Mouse (Mus musculus) hindbrain, embryonic 14.5 days (tissue): ENCODE results near the gene Chn2. TPM values are rescaled to one million over a fixed set of nuclear protein-coding genes. Genes with fewer than 3 reads are reported as not detected.

ENCODE experiments used
- ATAC-seq: fragments of 200-750 bp; cut with Nextera tagmentation; 2 replicates; pipeline ENCODE4 v1.8.0; 2017; ENCODE audit warnings: moderate number of reproducible peaks, mild to moderate bottlenecking, moderate TSS enrichment, moderate library complexity; ENCODE audit not compliant: low FRiP score
- DNase-seq: peaks from one replicate; pipeline ENCODE4 v3.0.0-alpha.2; 2015; ENCODE audit warnings: low spot score
- H3K27ac ChIP-seq: fragments of 300-500 bp; sonication (generic); 2 replicates; pipeline ENCODE4 v1.5.1; 2014; ENCODE audit warnings: mild to moderate bottlenecking, moderate library complexity
- H3K27me3 ChIP-seq: fragments of 300-500 bp; sonication (generic); 2 replicates; pipeline ENCODE4 v1.6.1; 2014; ENCODE audit warnings: mild to moderate bottlenecking, low read length, mixed read lengths; ENCODE audit not compliant: control insufficient read depth, insufficient read depth
- H3K36me3 ChIP-seq: fragments of 300-500 bp; sonication (generic); replicated peaks from 2 replicates; pipeline ENCODE4 v1.6.1; 2014; ENCODE audit not compliant: control insufficient read depth, insufficient read depth
- H3K4me1 ChIP-seq: fragments of 300-500 bp; sonication (generic); replicated peaks from 2 replicates; pipeline ENCODE4 v1.6.1; 2014; ENCODE audit warnings: antibody characterized with exemption, low read length, mixed read lengths; ENCODE audit not compliant: control insufficient read depth, insufficient read depth
- H3K4me2 ChIP-seq: fragments of 300-500 bp; sonication (generic); replicated peaks from 2 replicates; pipeline ENCODE4 v1.6.1; 2014; ENCODE audit warnings: mild to moderate bottlenecking, moderate library complexity
- H3K4me3 ChIP-seq: fragments of 300-500 bp; sonication (generic); replicated peaks from 2 replicates; pipeline ENCODE4 v1.5.1; 2014; ENCODE audit warnings: mild to moderate bottlenecking, low read length
- H3K9ac ChIP-seq: fragments of 300-500 bp; sonication (generic); 2 replicates; pipeline ENCODE4 v1.6.1; 2014
- H3K9me3 ChIP-seq: fragments of 300-500 bp; sonication (generic); 2 replicates; pipeline ENCODE4 v1.6.1; 2016; ENCODE audit warnings: low read length; ENCODE audit not compliant: control insufficient read depth
- WGBS: fragments of 180-500 bp; shearing (Covaris S2); extraction: QIAGEN DNeasy Blood & Tissue Kit; methylation state at CpG from one replicate; pipeline ENCODE4 v1.1.7; 2014; 5-methylcytosine and 5-hydroxymethylcytosine counted together
- polyA plus RNA-seq: library from polyadenylated mRNA; unstranded; fragments of >200 nt; fragmentation: Nextera tagmentation; extraction: Ambion mirVana; gene quantifications from 2 replicates; pipeline ENCODE4 v1.2.1, GENCODE M21; 2014

The Chn2 gene
- polyA plus RNA-seq, 1 experiment from 2014 or later = 28.3 TPM

GRCm38 (mm10) chr6:54018038-54018437 is 21.3 kb upstream of the Chn2 start:
- no peak overlapping the region for H3K4me2 ChIP-seq
- H3K27me3 ChIP-seq = no peaks in the 10 kb centered on the region
- ATAC-seq (no peak), DNase-seq (no peak)
- H3K9me3 ChIP-seq = no peaks in the 10 kb centered on the region
- H3K4me1 ChIP-seq = no peaks in the 10 kb centered on the region
- H3K4me3 ChIP-seq = no peak overlapping the region
- no peak overlapping the region for H3K9ac ChIP-seq
- H3K36me3 ChIP-seq = no peaks in the 10 kb centered on the region
- WGBS = 77% methylated on average over 2 of the region's 2 CpGs
- H3K27ac ChIP-seq = no peak overlapping the region

- no peak overlapping the region for H3K4me2 ChIP-seq
- 85% methylated on average over 5 of the region's 5 CpGs for WGBS
- no peaks in the 10 kb centered on the region for H3K9me3 ChIP-seq
- H3K4me3 ChIP-seq = no peak overlapping the region
- DNase-seq (no peak), ATAC-seq (no peak)
- no peaks in the 10 kb centered on the region for H3K4me1 ChIP-seq
- no peak overlapping the region for H3K9ac ChIP-seq
- H3K27ac ChIP-seq = no peak overlapping the region
- no peaks in the 10 kb centered on the region for H3K27me3 ChIP-seq
- no peaks in the 10 kb centered on the region for H3K36me3 ChIP-seq
These were observed 20.5 kb upstream of the Chn2 start for GRCm38 (mm10) chr6:54018861-54019260.

GRCm38 (mm10) chr6:54021123-54021789 is 18.1 kb upstream of the Chn2 start:
- no peak overlapping the region for H3K4me2 ChIP-seq

DNA sequence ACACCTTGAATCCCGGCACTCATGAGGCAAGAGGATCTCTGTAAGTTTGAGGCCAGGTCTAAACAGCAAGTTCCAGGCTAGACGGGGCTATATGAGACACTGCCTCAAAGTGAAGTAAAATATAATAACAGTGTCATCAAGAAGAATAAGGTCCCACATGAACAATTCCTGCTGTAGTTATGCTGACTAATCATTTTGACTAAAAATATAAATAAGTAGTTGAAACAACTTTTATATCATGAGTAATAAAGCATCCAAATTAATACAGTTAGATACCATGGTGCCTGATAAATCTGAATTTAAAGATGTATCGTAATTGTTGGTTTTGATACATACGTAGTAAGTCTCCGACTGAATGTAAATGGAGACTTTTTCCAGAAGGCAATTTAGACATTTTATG is 15.5 kb upstream of the Chn2 start:
- H3K4me2 ChIP-seq = no peak overlapping the region
- H3K9me3 ChIP-seq = no peaks in the 10 kb centered on the region
- no peaks in the 10 kb centered on the region for H3K27me3 ChIP-seq
- WGBS = 97% methylated on average over 5 of the region's 5 CpGs
- H3K36me3 ChIP-seq = no peaks in the 10 kb centered on the region
- no peak overlapping the region for H3K9ac ChIP-seq
- H3K4me1 ChIP-seq = peaks cover 6% of the 10 kb centered on the region; the same call in 1 of the 2 replicates
- no peak for DNase-seq
- ATAC-seq = no peak
- no peak overlapping the region for H3K4me3 ChIP-seq
- H3K27ac ChIP-seq = no peak overlapping the region

More at GRCm38 (mm10) chr6:54021123-54021789, 18.1 kb upstream of the Chn2 start:
- Histone ChIP-seq H3K36me3 (no peaks in the 10 kb centered on the region), H3K27ac (no peak overlapping the region), H3K4me1 (peaks cover 6% of the 10 kb centered on the region; the same call in 1 of the 2 replicates), H3K9ac (no peak overlapping the region), H3K4me3 (no peak overlapping the region), H3K27me3 (no peaks in the 10 kb centered on the region), H3K9me3 (no peaks in the 10 kb centered on the region)
- ATAC-seq (no peak), DNase-seq (no peak)
- WGBS = 59% methylated on average over 15 of the region's 15 CpGs

DNA sequence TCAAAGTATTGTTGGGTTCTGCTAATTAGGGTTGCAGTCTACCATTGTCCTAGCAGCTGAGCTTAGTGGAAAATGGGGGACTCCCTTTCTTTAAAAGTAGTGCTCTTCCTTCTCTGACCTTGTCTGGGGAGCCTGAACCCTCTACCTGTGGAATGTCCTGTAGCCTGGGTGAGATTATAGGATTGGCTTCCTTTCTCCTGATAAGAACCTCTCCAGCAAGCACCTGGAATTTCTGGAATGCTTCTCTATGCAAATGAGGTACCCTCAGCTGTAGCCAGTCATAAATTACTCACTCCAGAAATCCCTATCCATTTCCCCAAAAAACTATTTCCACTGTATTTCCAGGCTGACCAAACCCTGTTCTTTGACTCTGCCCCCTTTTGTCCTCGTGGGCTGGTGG is 10.6 kb upstream of the Chn2 start:
- Histone ChIP-seq H3K27me3 (no peaks in the 10 kb centered on the region), H3K36me3 (no peaks in the 10 kb centered on the region), H3K9ac (no peak overlapping the region), H3K4me2 (no peak overlapping the region), H3K4me3 (no peak overlapping the region), H3K4me1 (peaks cover 6% of the 10 kb centered on the region; the same call in 1 of the 2 replicates), H3K9me3 (no peaks in the 10 kb centered on the region), H3K27ac (no peak overlapping the region)
- ATAC-seq (no peak), DNase-seq (no peak)
- 68% methylated on average over 1 of the region's 1 CpGs for WGBS

DNA sequence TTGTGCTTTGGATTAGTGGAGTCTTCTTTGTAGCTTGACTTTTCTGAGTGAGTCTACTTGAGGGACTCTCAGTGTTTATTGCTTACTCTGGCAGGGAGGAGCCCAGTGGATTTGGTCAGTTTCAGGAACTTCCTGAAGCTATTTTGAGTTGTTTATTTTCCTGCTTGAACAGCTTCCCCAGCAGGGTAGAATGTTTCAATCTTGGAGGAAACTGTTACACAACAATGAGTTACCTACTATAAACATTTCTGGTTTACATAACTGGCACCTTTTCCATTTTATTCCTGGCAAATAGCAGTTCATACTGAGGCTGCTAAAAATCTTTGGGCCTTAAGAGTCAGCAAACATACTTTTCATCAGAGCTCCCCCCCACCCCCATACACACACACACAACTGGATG is 9.0 kb upstream of the Chn2 start:
- Histone ChIP-seq H3K4me1 (peaks cover 12% of the 10 kb centered on the region; the same call in 1 of the 2 replicates), H3K4me3 (no peak overlapping the region)
- ATAC-seq = no peak

GRCm38 (mm10) chr6:54030776-54031175 is 8.6 kb upstream of the Chn2 start:
- Histone ChIP-seq H3K4me2 (no peak overlapping the region), H3K9me3 (no peaks in the 10 kb centered on the region), H3K27ac (no peak overlapping the region), H3K27me3 (no peaks in the 10 kb centered on the region), H3K9ac (no peak overlapping the region), H3K36me3 (no peaks in the 10 kb centered on the region), H3K4me3 (no peak overlapping the region), H3K4me1 (peaks cover 9% of the 10 kb centered on the region; the same call in 1 of the 2 replicates)
- ATAC-seq (no peak), DNase-seq (no peak)
- 79% methylated on average over 3 of the region's 3 CpGs for WGBS

More for the DNA sequence above, 9.0 kb upstream of the Chn2 start:
- Histone ChIP-seq H3K27me3 (no peaks in the 10 kb centered on the region), H3K9ac (no peak overlapping the region), H3K4me2 (no peak overlapping the region), H3K9me3 (no peaks in the 10 kb centered on the region), H3K27ac (no peak overlapping the region), H3K36me3 (no peaks in the 10 kb centered on the region)
- DNase-seq = no peak

DNA sequence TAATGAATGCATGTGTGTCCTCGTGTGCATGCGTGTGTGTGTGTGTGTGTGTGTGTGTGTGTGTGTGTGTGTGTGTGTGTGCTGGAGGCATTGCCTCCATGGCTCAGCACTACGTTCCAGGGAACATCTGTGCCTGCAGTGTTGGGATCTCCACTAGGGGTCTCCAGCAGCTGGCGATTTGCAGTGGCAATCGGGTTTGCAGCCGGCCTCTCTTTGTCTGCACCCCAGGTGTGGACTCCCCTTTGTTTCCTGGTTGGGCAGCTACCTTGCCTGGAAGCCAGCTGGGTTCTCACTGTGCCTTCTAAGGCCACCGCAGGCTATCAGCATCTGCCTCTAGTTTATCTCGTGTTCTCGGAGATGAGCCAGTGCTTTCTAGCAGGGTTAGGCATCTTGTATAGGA is 4.9 kb upstream of the Chn2 start:
- Histone ChIP-seq H3K27me3 (0 out of 2 replicates have a peak, but pooled peaks cover 3% of the 10 kb centered on the region), H3K9me3 (no peaks in the 10 kb centered on the region), H3K4me2 (peak overlapping the region; percentile 20; the same call in 1 of the 2 replicates), H3K9ac (peak overlapping the region; percentile 26), H3K27ac (peak overlapping the region; percentile 77), H3K4me3 (no peak overlapping the region), H3K4me1 (0 out of 2 replicates have a peak, but pooled peaks cover 17% of the 10 kb centered on the region), H3K36me3 (no peaks in the 10 kb centered on the region)
- DNase-seq = peak; percentile 81
- peak; percentile 75 for ATAC-seq
- 4% methylated on average over 9 of the region's 9 CpGs for WGBS

DNA sequence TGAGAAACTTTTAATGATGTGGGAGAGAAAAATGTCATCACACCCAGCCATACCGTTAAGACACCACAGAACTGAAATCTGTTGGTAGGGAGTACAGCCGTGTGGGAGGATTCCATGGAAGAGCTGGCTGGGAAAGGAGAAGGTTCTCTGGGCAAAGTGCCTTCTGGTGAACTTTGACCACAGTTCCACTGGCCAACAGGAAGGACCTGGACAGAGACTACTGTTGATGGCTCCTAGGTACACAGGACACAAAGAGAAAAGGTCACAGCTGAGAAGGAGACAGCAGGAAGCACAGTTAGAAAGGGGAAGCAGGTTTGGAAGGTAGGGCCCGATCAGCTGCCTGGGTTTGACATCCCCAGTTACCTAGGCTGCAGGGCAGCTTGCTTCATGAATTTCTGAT is 3.8 kb upstream of the Chn2 start:
- Histone ChIP-seq H3K27me3 (0 out of 2 replicates have a peak, but pooled peaks cover 3% of the 10 kb centered on the region), H3K9me3 (no peaks in the 10 kb centered on the region)
- WGBS = 76% methylated on average over 3 of the region's 3 CpGs

More for the DNA sequence above, 3.8 kb upstream of the Chn2 start:
- DNase-seq = no peak
- H3K9ac ChIP-seq = no peak overlapping the region
- H3K27ac ChIP-seq = no peak overlapping the region
- H3K36me3 ChIP-seq = no peaks in the 10 kb centered on the region
- peaks cover 17% of the 10 kb centered on the region; the same call in 1 of the 2 replicates for H3K4me1 ChIP-seq
- H3K4me2 ChIP-seq = no peak overlapping the region
- ATAC-seq = no peak
- H3K4me3 ChIP-seq = no peak overlapping the region
